Mouse (Mus musculus) kidney, postnatal 4 days (tissue): ENCODE data around the gene Npff.

Experiments used
- DNase-seq, 2 experiments: peaks; one replicate each; pipeline ENCODE4 v3.0.0; 2021; ENCODE audit warnings: mixed read lengths in 2 of 2

The Npff gene

GRCm38 (mm10) chr15:102503924-102504782 is 20.6 kb downstream of the Npff start:
- DNase-seq: no peak

- no peak for DNase-seq
Measured at GRCm38 (mm10) chr15:102503447-102503846, 21.3 kb downstream of the Npff start, which contains the start of gene Gm10337. Gm10337 (plus strand) TSS chr15:102503722.

- no peak for DNase-seq
Measured at GRCm38 (mm10) chr15:102502254-102502840, 22.4 kb downstream of the Npff start.

- no peak for DNase-seq
Measured at GRCm38 (mm10) chr15:102501084-102501814, 23.5 kb downstream of the Npff start.

- no peak for DNase-seq
Measured at GRCm38 (mm10) chr15:102500479-102500878, 24.3 kb downstream of the Npff start.

- no peak for DNase-seq
Measured at GRCm38 (mm10) chr15:102499851-102500250, 24.9 kb downstream of the Npff start.

GRCm38 (mm10) chr15:102499370-102499769 is 25.4 kb downstream of the Npff start:
- no peak for DNase-seq

GRCm38 (mm10) chr15:102498322-102498721 is 26.4 kb downstream of the Npff start:
- DNase-seq: no peak

GRCm38 (mm10) chr15:102487664-102488063 is 37.1 kb downstream of the Npff start:
- DNase-seq: no peak

GRCm38 (mm10) chr15:102485853-102486252 is 38.9 kb downstream of the Npff start:
- DNase-seq: no peak

- no peak for DNase-seq
Measured at GRCm38 (mm10) chr15:102483136-102483535, 41.6 kb downstream of the Npff start.

- DNase-seq: no peak
Measured at GRCm38 (mm10) chr15:102474520-102474919, 50.2 kb downstream of the Npff start.
